Mouse (Mus musculus): Measurements from ENCODE around the gene Wipi1. TPM values are rescaled to one million over a fixed set of nuclear protein-coding genes. Genes with fewer than 3 reads are reported as not detected.
A peak's percentile ranks its signal among the peaks of the same experiment; 100 is the strongest.

Gene Wipi1
- polyA plus RNA-seq, 1 experiment from 2014 or later: 16.3 TPM

DNA sequence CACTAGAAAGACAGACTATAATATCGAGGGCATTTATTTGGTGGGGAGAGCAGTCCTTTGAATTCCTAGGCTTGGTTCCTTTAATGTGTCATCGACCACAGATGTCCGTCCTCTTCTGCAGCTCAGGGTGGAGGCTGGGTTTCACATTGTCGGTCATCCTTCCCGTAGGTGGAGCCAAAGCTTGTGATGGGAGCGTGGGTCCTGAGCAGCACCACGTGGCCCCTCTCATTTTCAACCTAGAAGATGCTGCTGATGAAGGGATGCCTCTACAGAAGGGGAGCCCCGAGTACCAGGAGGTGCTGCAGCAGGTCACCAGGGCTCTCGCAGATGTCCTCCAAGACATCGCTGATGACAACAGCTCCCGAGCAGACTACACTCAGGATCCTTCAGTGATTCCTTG, 39.7 kb downstream of the Wipi1 start:
- 87% methylated on average over 11 of the region's 11 CpGs for WGBS
- H3K36me3 ChIP-seq (replicated peaks; ENCODE audit: control insufficient read depth, insufficient read depth, low read depth, low read length): no peaks in the 10 kb centered on the region
- H3K4me2 ChIP-seq (ENCODE audit: low read depth, low read length): no peak overlapping the region
- no peak overlapping the region for H3K27ac ChIP-seq (replicated peaks; ENCODE audit: low read depth, low read length)
- no peaks in the 10 kb centered on the region for H3K27me3 ChIP-seq (ENCODE audit: control insufficient read depth, insufficient read depth, low read length)
- H3K9me3 ChIP-seq (replicated peaks; ENCODE audit: control insufficient read depth, low read length): no peaks in the 10 kb centered on the region
- H3K4me3 ChIP-seq (ENCODE audit: low read depth, low read length): no peak overlapping the region
- no peak for ATAC-seq (replicated peaks; ENCODE audit: insufficient number of reproducible peaks, low FRiP score, low TSS enrichment, low read depth)
- DNase-seq (ENCODE audit: low spot score): no peak
- no peaks in the 10 kb centered on the region for H3K4me1 ChIP-seq (ENCODE audit: control insufficient read depth, insufficient read depth, low read length)
- no peak overlapping the region for H3K9ac ChIP-seq (replicated peaks; ENCODE audit: low read length)

- Histone ChIP-seq H3K27me3 (ENCODE audit: control insufficient read depth, insufficient read depth, low read length) (no peaks in the 10 kb centered on the region), H3K9ac (replicated peaks; ENCODE audit: low read length) (no peak overlapping the region), H3K4me3 (ENCODE audit: low read depth, low read length) (no peak overlapping the region), H3K4me2 (ENCODE audit: low read depth, low read length) (no peak overlapping the region), H3K27ac (replicated peaks; ENCODE audit: low read depth, low read length) (no peak overlapping the region), H3K9me3 (replicated peaks; ENCODE audit: control insufficient read depth, low read length) (no peaks in the 10 kb centered on the region), H3K4me1 (ENCODE audit: control insufficient read depth, insufficient read depth, low read length) (no peaks in the 10 kb centered on the region), H3K36me3 (replicated peaks; ENCODE audit: control insufficient read depth, insufficient read depth, low read depth, low read length) (no peaks in the 10 kb centered on the region)
- no peak for ATAC-seq (replicated peaks; ENCODE audit: insufficient number of reproducible peaks, low FRiP score, low TSS enrichment, low read depth)
- DNase-seq (ENCODE audit: low spot score): no peak
- 82% methylated on average over 7 of the region's 7 CpGs for WGBS
Measured at GRCm38 (mm10) chr11:109569809-109570208, 42.0 kb downstream of the Wipi1 start.

- Histone ChIP-seq H3K9ac (replicated peaks; ENCODE audit: low read length) (no peak overlapping the region), H3K4me3 (ENCODE audit: low read depth, low read length) (no peak overlapping the region), H3K36me3 (replicated peaks; ENCODE audit: control insufficient read depth, insufficient read depth, low read depth, low read length) (no peaks in the 10 kb centered on the region), H3K4me1 (ENCODE audit: control insufficient read depth, insufficient read depth, low read length) (no peaks in the 10 kb centered on the region), H3K4me2 (ENCODE audit: low read depth, low read length) (no peak overlapping the region), H3K27me3 (ENCODE audit: control insufficient read depth, insufficient read depth, low read length) (no peaks in the 10 kb centered on the region), H3K27ac (replicated peaks; ENCODE audit: low read depth, low read length) (no peak overlapping the region), H3K9me3 (replicated peaks; ENCODE audit: control insufficient read depth, low read length) (no peaks in the 10 kb centered on the region)
- WGBS: 66% methylated on average over 12 of the region's 12 CpGs
- no peak for ATAC-seq (replicated peaks; ENCODE audit: insufficient number of reproducible peaks, low FRiP score, low TSS enrichment, low read depth)
- no peak for DNase-seq (ENCODE audit: low spot score)
Measured at GRCm38 (mm10) chr11:109569007-109569618, 42.7 kb downstream of the Wipi1 start.

DNA sequence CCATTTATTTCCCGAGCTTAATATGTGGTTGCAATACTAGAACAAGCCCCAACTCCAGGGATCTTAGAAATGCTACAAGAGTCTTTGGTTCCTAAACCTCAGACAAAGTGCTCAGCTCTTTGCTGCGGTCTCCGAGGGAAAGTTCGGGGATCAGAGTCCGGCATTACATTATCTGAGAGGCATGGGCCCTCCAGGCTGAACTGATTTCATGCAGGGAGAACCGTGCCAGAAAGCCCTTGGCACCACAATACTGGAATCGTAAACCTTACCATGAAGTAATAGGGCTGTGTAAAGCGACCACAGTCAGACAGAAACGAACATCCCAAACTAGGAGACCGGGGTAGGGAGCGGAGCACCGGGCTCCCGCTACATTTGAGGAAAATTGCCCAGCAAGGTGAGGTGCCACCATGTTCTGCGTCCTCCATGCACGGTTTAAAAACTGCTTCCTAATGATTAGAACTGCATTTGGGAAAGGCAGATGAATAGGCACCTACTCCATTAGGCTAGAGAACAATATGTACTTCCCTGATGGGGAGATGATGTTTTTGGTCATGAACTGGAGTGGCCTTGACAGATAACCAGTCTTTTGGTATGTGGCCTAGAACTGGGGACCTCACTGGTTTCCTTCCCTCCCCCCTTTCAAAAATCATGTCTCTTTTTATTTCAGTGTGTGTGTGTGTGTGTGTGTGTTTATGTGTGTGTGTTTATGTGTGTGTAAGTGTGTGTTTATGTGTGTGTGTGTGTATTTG, 47.1 kb downstream of the Wipi1 start:
- Histone ChIP-seq H3K4me3 (ENCODE audit: low read depth, low read length) (no peak overlapping the region), H3K9ac (replicated peaks; ENCODE audit: low read length) (no peak overlapping the region), H3K27me3 (ENCODE audit: control insufficient read depth, insufficient read depth, low read length) (no peaks in the 10 kb centered on the region), H3K9me3 (replicated peaks; ENCODE audit: control insufficient read depth, low read length) (no peaks in the 10 kb centered on the region), H3K27ac (replicated peaks; ENCODE audit: low read depth, low read length) (no peak overlapping the region), H3K4me1 (ENCODE audit: control insufficient read depth, insufficient read depth, low read length) (no peaks in the 10 kb centered on the region), H3K4me2 (ENCODE audit: low read depth, low read length) (no peak overlapping the region), H3K36me3 (replicated peaks; ENCODE audit: control insufficient read depth, insufficient read depth, low read depth, low read length) (no peaks in the 10 kb centered on the region)
- DNase-seq (ENCODE audit: low spot score) (no peak), ATAC-seq (replicated peaks; ENCODE audit: insufficient number of reproducible peaks, low FRiP score, low TSS enrichment, low read depth) (no peak)
- WGBS: 89% methylated on average over 15 of the region's 15 CpGs

DNA sequence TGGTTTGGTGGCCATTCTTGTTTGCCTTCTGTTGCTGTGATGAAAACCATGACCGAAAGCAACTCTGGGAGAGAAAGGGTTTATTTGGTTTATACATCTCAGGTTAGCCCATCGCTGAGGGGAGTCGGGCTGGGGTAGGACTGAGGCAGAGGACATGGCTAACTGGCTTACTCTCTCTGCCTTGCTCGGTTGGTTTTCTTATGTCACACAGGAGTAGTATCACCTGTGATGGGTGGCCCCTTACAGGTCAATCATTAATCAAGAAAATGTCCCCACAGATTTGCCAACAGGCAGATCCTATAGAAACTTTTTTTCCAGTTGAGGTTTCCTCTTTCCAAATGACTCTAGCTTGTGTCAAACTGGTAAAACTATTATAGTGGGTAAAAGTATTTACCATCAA, 48.1 kb downstream of the Wipi1 start:
- 86% methylated on average over 4 of the region's 4 CpGs for WGBS
- H3K4me3 ChIP-seq (ENCODE audit: low read depth, low read length): no peak overlapping the region

DNA sequence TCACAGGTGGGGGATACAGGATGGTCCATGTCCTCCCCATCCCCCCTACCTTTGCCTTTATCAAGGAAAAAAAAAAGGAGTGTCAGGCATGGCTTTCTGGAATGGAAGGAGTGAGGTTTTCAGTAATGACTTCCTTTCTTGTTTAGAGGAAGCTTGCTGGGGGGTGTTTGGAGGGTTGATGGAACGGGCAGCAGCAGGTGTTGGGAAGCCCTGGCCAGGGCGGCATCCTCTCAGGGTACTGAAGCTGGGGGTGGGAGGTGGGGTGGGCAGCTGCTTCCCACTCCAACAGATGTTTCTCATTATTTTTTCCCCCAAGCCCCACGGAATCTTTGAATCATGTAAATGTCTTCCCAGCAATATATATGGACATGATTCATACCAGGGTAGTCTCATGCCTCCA, 50.3 kb downstream of the Wipi1 start:
- 46% methylated on average over 3 of the region's 3 CpGs for WGBS
- H3K27me3 ChIP-seq (ENCODE audit: control insufficient read depth, insufficient read depth, low read length): no peaks in the 10 kb centered on the region
- no peak overlapping the region for H3K27ac ChIP-seq (replicated peaks; ENCODE audit: low read depth, low read length)
- H3K36me3 ChIP-seq (replicated peaks; ENCODE audit: control insufficient read depth, insufficient read depth, low read depth, low read length): no peaks in the 10 kb centered on the region
- no peaks in the 10 kb centered on the region for H3K9me3 ChIP-seq (replicated peaks; ENCODE audit: control insufficient read depth, low read length)
- H3K4me1 ChIP-seq (ENCODE audit: control insufficient read depth, insufficient read depth, low read length): no peaks in the 10 kb centered on the region
- peak; percentile 31 for DNase-seq (ENCODE audit: low spot score)
- no peak overlapping the region for H3K4me2 ChIP-seq (ENCODE audit: low read depth, low read length)
- no peak overlapping the region for H3K4me3 ChIP-seq (ENCODE audit: low read depth, low read length)
- ATAC-seq (replicated peaks; ENCODE audit: insufficient number of reproducible peaks, low FRiP score, low TSS enrichment, low read depth): no peak
- H3K9ac ChIP-seq (replicated peaks; ENCODE audit: low read length): no peak overlapping the region

More for the DNA sequence above, 48.1 kb downstream of the Wipi1 start:
- DNase-seq (ENCODE audit: low spot score) (no peak), ATAC-seq (replicated peaks; ENCODE audit: insufficient number of reproducible peaks, low FRiP score, low TSS enrichment, low read depth) (no peak)
- no peak overlapping the region for H3K27ac ChIP-seq (replicated peaks; ENCODE audit: low read depth, low read length)
- no peak overlapping the region for H3K4me2 ChIP-seq (ENCODE audit: low read depth, low read length)
- H3K27me3 ChIP-seq (ENCODE audit: control insufficient read depth, insufficient read depth, low read length): no peaks in the 10 kb centered on the region
- no peaks in the 10 kb centered on the region for H3K9me3 ChIP-seq (replicated peaks; ENCODE audit: control insufficient read depth, low read length)
- no peaks in the 10 kb centered on the region for H3K4me1 ChIP-seq (ENCODE audit: control insufficient read depth, insufficient read depth, low read length)
- H3K9ac ChIP-seq (replicated peaks; ENCODE audit: low read length): no peak overlapping the region
- no peaks in the 10 kb centered on the region for H3K36me3 ChIP-seq (replicated peaks; ENCODE audit: control insufficient read depth, insufficient read depth, low read depth, low read length)

DNA sequence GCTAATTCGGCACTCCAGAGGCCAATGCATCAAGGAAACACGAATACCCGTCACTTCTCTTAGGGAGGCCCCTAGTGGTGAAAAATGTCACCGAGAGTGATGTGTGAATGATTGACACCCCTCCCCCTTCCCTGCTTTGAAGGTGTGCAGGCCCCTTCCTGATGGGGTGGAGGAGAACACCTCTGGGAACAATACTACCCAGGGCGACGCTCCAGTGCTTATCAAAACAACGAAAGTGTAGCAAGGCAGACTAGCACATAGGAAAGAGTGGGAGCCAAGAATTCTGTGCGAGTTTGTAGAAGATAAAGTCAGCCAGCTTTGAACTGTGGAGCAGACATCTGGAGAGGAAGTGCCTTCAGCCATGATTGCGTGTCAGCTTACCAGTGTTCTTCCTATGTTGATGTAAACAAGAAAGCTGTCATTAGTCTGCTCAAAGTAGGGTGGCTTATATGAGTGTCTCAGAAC, 50.9 kb downstream of the Wipi1 start:
- Histone ChIP-seq H3K27ac (replicated peaks; ENCODE audit: low read depth, low read length) (no peak overlapping the region), H3K4me1 (ENCODE audit: control insufficient read depth, insufficient read depth, low read length) (no peaks in the 10 kb centered on the region), H3K36me3 (replicated peaks; ENCODE audit: control insufficient read depth, insufficient read depth, low read depth, low read length) (no peaks in the 10 kb centered on the region), H3K4me2 (ENCODE audit: low read depth, low read length) (no peak overlapping the region), H3K4me3 (ENCODE audit: low read depth, low read length) (no peak overlapping the region), H3K9me3 (replicated peaks; ENCODE audit: control insufficient read depth, low read length) (no peaks in the 10 kb centered on the region), H3K9ac (replicated peaks; ENCODE audit: low read length) (no peak overlapping the region), H3K27me3 (ENCODE audit: control insufficient read depth, insufficient read depth, low read length) (no peaks in the 10 kb centered on the region)
- WGBS: 23% methylated on average over 9 of the region's 9 CpGs
- ATAC-seq (replicated peaks; ENCODE audit: insufficient number of reproducible peaks, low FRiP score, low TSS enrichment, low read depth): no peak
- DNase-seq (ENCODE audit: low spot score): peak; percentile 56

DNA sequence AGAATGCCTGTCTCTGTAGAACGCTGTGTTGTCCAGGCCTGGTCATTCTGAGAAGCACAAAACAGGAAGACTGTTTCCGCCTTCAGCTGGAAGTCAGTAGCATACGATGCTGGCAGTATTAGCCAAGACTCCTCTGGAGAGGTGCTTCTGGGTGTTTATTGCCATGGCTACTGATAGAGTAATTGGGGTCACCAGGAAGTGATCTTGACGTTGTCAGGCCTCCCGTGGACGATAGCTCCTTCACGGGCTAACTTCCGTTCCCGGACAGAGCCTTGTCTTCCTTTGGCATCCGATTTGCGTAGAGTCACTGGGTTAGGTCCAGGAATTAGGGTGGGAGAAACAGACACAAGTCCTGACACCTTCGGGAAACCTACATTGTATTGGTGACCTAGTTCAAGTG, 52.5 kb downstream of the Wipi1 start:
- no peak for DNase-seq (ENCODE audit: low spot score)
- H3K27ac ChIP-seq (replicated peaks; ENCODE audit: low read depth, low read length): no peak overlapping the region
- H3K36me3 ChIP-seq (replicated peaks; ENCODE audit: control insufficient read depth, insufficient read depth, low read depth, low read length): no peaks in the 10 kb centered on the region
- H3K9ac ChIP-seq (replicated peaks; ENCODE audit: low read length): no peak overlapping the region
- no peaks in the 10 kb centered on the region for H3K9me3 ChIP-seq (replicated peaks; ENCODE audit: control insufficient read depth, low read length)
- no peak overlapping the region for H3K4me2 ChIP-seq (ENCODE audit: low read depth, low read length)
- no peak for ATAC-seq (replicated peaks; ENCODE audit: insufficient number of reproducible peaks, low FRiP score, low TSS enrichment, low read depth)
- H3K4me3 ChIP-seq (ENCODE audit: low read depth, low read length): no peak overlapping the region
- no peaks in the 10 kb centered on the region for H3K4me1 ChIP-seq (ENCODE audit: control insufficient read depth, insufficient read depth, low read length)
- no peaks in the 10 kb centered on the region for H3K27me3 ChIP-seq (ENCODE audit: control insufficient read depth, insufficient read depth, low read length)
- WGBS: 92% methylated on average over 12 of the region's 12 CpGs

Data from embryonic facial prominence, embryonic 11.5 days (tissue).